Mouse (Mus musculus) central nervous system, embryonic 11.5 days (tissue): ENCODE results near the gene Gm6367. TPM values are rescaled to one million over a fixed set of nuclear protein-coding genes. Genes with fewer than 3 reads are reported as not detected.

Experiments used
- polyA plus RNA-seq: library from polyadenylated mRNA; depleted of rRNA; stranded (reverse); fragments of >200 nt; gene quantifications from 2 replicates; pipeline ENCODE4 v1.2.3, GENCODE M21; 2012; rRNA removed

Gm6367 gene
- not detected in 2 replicates for polyA plus RNA-seq

GRCm38 (mm10) chr5:94988326-94988725 lies at the start of gene Gm6367:
Gene Gm6367 (plus strand): TSS chr5:94988626.

Other genes starting within 250 kb of the Gm6367 start
- gene Gm3183, start 123.2 kb upstream of the Gm6367 start, polyA plus RNA-seq = not detected in 2 replicates
- not detected in 2 replicates for gene Gm7942, start 118.3 kb downstream of the Gm6367 start, polyA plus RNA-seq
- gene Gm16513, start 194.0 kb downstream of the Gm6367 start, polyA plus RNA-seq = not detected in 2 replicates